Mouse (Mus musculus) MEL (cell line): ENCODE measurements at regions not wholly inside any gene's neighbourhood (a gene's known extent, or its start where the extent isn't known, plus 50 kb on each side); places are given as distances from the start of the nearest gene placed in this dataset.

Source experiments
- DNase-seq: peaks from one replicate; pipeline ENCODE4 v3.0.0; 2011; ENCODE audit warnings: low read depth, low spot score
- H3K27ac ChIP-seq: 2 replicates; pipeline ENCODE4 v1.5.1; 2012; ENCODE audit warnings: low read depth, mild to moderate bottlenecking, control low read depth, low read length, moderate library complexity; ENCODE audit not compliant: control insufficient read depth
- H3K27me3 ChIP-seq, 2 experiments: fragments of 150-350 bp in 1 of 2; sonication (generic) in 1 of 2; 2 replicates each; pipeline ENCODE4 v1.6.1; 2012; ENCODE audit warnings: low read length in 2 of 2, mild to moderate bottlenecking in 2 of 2, improper control_type of control experiment in 1 of 2, moderate library complexity in 1 of 2; ENCODE audit not compliant: insufficient read depth in 2 of 2, control insufficient read depth in 1 of 2
- H3K36me3 ChIP-seq, 2 experiments: 2 replicates each; pipeline ENCODE4 v1.6.1; 2012 to 2014; ENCODE audit warnings: low read length in 2 of 2, improper control_type of control experiment in 1 of 2, inconsistent platforms in 1 of 2, mild to moderate bottlenecking in 1 of 2; ENCODE audit not compliant: insufficient read depth in 2 of 2, control insufficient read depth in 1 of 2
- H3K4me1 ChIP-seq, 2 experiments: fragments of 150-350 bp in 1 of 2; sonication (generic) in 1 of 2; 2 replicates each; pipeline ENCODE4 v1.6.1; 2012; ENCODE audit warnings: low read length in 2 of 2, improper control_type of control experiment in 1 of 2, mild to moderate bottlenecking in 1 of 2; ENCODE audit not compliant: insufficient read depth in 2 of 2, control insufficient read depth in 1 of 2
- H3K4me3 ChIP-seq, 2 experiments: fragments of 150-350 bp in 1 of 2; sonication (generic) in 1 of 2; 2 replicates each; pipeline ENCODE4 v1.5.1; 2012; ENCODE audit warnings: low read depth in 2 of 2, low read length in 2 of 2, mild to moderate bottlenecking in 2 of 2, moderate library complexity in 2 of 2, control low read depth in 1 of 2, improper control_type of control experiment in 1 of 2; ENCODE audit not compliant: control insufficient read depth in 1 of 2, insufficient read depth in 1 of 2
- H3K79me2 ChIP-seq: 2 replicates; pipeline ENCODE4 v1.6.1; 2012; ENCODE audit warnings: mild to moderate bottlenecking, low read length, moderate library complexity; ENCODE audit not compliant: control insufficient read depth, poor library complexity, insufficient read depth
- H3K9ac ChIP-seq: 2 replicates; pipeline ENCODE4 v1.6.1; 2012; ENCODE audit warnings: low read depth, mild to moderate bottlenecking, control low read depth, low read length, moderate library complexity; ENCODE audit not compliant: control insufficient read depth, poor library complexity, severe bottlenecking
- H3K9me3 ChIP-seq: fragments of 150-350 bp; sonication (generic); replicated peaks from 2 replicates; pipeline ENCODE4 v1.6.1; 2012; ENCODE audit warnings: mild to moderate bottlenecking, low read length, improper control_type of control experiment, moderate library complexity; ENCODE audit not compliant: insufficient read depth
- CHD1 ChIP-seq: IDR thresholded peaks from 2 replicates; pipeline ENCODE4 v1.6.1; 2012; ENCODE audit warnings: low read depth, mild to moderate bottlenecking, inconsistent platforms, low read length, improper control_type of control experiment
- CTCF ChIP-seq, 3 experiments: IDR thresholded peaks in 2 of 3; conservative IDR thresholded peaks in 1 of 3; 2 replicates each; pipeline ENCODE4 v1.5.1; 2011 to 2012; ENCODE audit warnings: low read length in 3 of 3, low read depth in 2 of 3, mild to moderate bottlenecking in 2 of 3, improper control_type of control experiment in 1 of 3, inconsistent platforms in 1 of 3, mixed read lengths in 1 of 3, moderate library complexity in 1 of 3; ENCODE audit not compliant: control insufficient read depth in 1 of 3, insufficient read depth in 1 of 3, poor library complexity in 1 of 3, severe bottlenecking in 1 of 3
- E2F4 ChIP-seq: IDR thresholded peaks from 2 replicates; pipeline ENCODE4 v1.6.1; 2011; ENCODE audit warnings: low read depth, low read length, improper control_type of control experiment, borderline replicate concordance
- ELF1 ChIP-seq: IDR thresholded peaks from 2 replicates; pipeline ENCODE4 v1.6.1; 2014; ENCODE audit warnings: low read depth, mild to moderate bottlenecking, inconsistent platforms, low read length, improper control_type of control experiment, moderate library complexity
- EP300 ChIP-seq, 2 experiments: IDR thresholded peaks; 2 replicates each; pipeline ENCODE4 v1.6.1; 2011; ENCODE audit warnings: improper control_type of control experiment in 2 of 2, low read length in 2 of 2, low read depth in 1 of 2, mild to moderate bottlenecking in 1 of 2
- GABPA ChIP-seq: IDR thresholded peaks from 2 replicates; pipeline ENCODE4 v1.6.1; 2012; ENCODE audit warnings: low read depth, mild to moderate bottlenecking, inconsistent platforms, low read length, improper control_type of control experiment, moderate library complexity
- HCFC1 ChIP-seq: IDR thresholded peaks from 2 replicates; pipeline ENCODE4 v1.6.1; 2012; ENCODE audit warnings: low read depth, mild to moderate bottlenecking, inconsistent platforms, low read length, improper control_type of control experiment, moderate library complexity
- JUND ChIP-seq: IDR thresholded peaks from 2 replicates; pipeline ENCODE4 v1.6.1; 2011; ENCODE audit warnings: low read depth, mild to moderate bottlenecking, improper control_type of control experiment, low read length
- MAX ChIP-seq: IDR thresholded peaks from 2 replicates; pipeline ENCODE4 v1.6.1; 2011; ENCODE audit warnings: low read length, improper control_type of control experiment
- MEF2A ChIP-seq: IDR thresholded peaks from 2 replicates; pipeline ENCODE4 v1.6.1; 2014; ENCODE audit warnings: low read depth, mild to moderate bottlenecking, inconsistent platforms, low read length, improper control_type of control experiment; ENCODE audit not compliant: poor library complexity, insufficient replicate concordance, severe bottlenecking; ENCODE audit errors: extremely low read depth
- MXI1 ChIP-seq: IDR thresholded peaks from 2 replicates; pipeline ENCODE4 v1.6.1; 2011; ENCODE audit warnings: mild to moderate bottlenecking, low read depth, low read length, improper control_type of control experiment
- MYC ChIP-seq: IDR thresholded peaks from 2 replicates; pipeline ENCODE4 v1.6.1; 2011; ENCODE audit warnings: low read depth, mild to moderate bottlenecking, low read length, improper control_type of control experiment, moderate library complexity
- NELFE ChIP-seq: IDR thresholded peaks from 2 replicates; pipeline ENCODE4 v1.6.1; 2011; ENCODE audit warnings: low read depth, low read length, improper control_type of control experiment
- NRF1 ChIP-seq: IDR thresholded peaks from 2 replicates; pipeline ENCODE4 v1.6.1; 2014; ENCODE audit warnings: low read depth, mild to moderate bottlenecking, inconsistent platforms, low read length, improper control_type of control experiment, moderate library complexity; ENCODE audit not compliant: poor library complexity, insufficient read depth, severe bottlenecking
- POLR2A ChIP-seq, 2 experiments: IDR thresholded peaks; 2 replicates each; pipeline ENCODE4 v1.6.1; 2011 to 2012; ENCODE audit warnings: low read length in 2 of 2, mild to moderate bottlenecking in 2 of 2, control low read depth in 1 of 2, improper control_type of control experiment in 1 of 2, low read depth in 1 of 2, moderate library complexity in 1 of 2; ENCODE audit not compliant: control insufficient read depth in 1 of 2, insufficient read depth in 1 of 2, poor library complexity in 1 of 2
- POLR2AphosphoS2 ChIP-seq: IDR thresholded peaks from 2 replicates; pipeline ENCODE4 v1.6.1; 2011; ENCODE audit warnings: low read length, improper control_type of control experiment
- POLR2AphosphoS5 ChIP-seq: IDR thresholded peaks from 2 replicates; pipeline ENCODE4 v1.6.1; 2012; ENCODE audit warnings: low read depth, borderline replicate concordance, mild to moderate bottlenecking, inconsistent platforms, low read length, moderate library complexity, mixed read lengths
- RAD21 ChIP-seq: IDR thresholded peaks from 2 replicates; pipeline ENCODE4 v1.6.1; 2011; ENCODE audit warnings: mild to moderate bottlenecking, low read depth, low read length, improper control_type of control experiment
- SIN3A ChIP-seq: IDR thresholded peaks from 2 replicates; pipeline ENCODE4 v1.6.1; 2012; ENCODE audit warnings: low read length, improper control_type of control experiment, inconsistent platforms
- TAL1 ChIP-seq: IDR thresholded peaks from 2 replicates; pipeline ENCODE4 v1.6.1; 2012; ENCODE audit warnings: mild to moderate bottlenecking, inconsistent platforms, low read length, moderate library complexity, mixed read lengths
- TBP ChIP-seq: IDR thresholded peaks from 2 replicates; pipeline ENCODE4 v1.8.0; 2011; ENCODE audit warnings: low read depth, low read length, improper control_type of control experiment
- TCF12 ChIP-seq: IDR thresholded peaks from 2 replicates; pipeline ENCODE4 v1.6.1; 2014; ENCODE audit warnings: low read depth, mild to moderate bottlenecking, inconsistent platforms, low read length, improper control_type of control experiment, moderate library complexity
- UBTF ChIP-seq: IDR thresholded peaks from 2 replicates; pipeline ENCODE4 v1.6.1; 2012; ENCODE audit warnings: low read depth, mild to moderate bottlenecking, inconsistent platforms, low read length, improper control_type of control experiment, moderate library complexity, borderline replicate concordance; ENCODE audit not compliant: insufficient read depth
- ZC3H11A ChIP-seq: IDR thresholded peaks from 2 replicates; pipeline ENCODE4 v1.6.1; 2012; ENCODE audit warnings: low read depth, mild to moderate bottlenecking, inconsistent platforms, low read length, improper control_type of control experiment
- ZKSCAN1 ChIP-seq: IDR thresholded peaks from 2 replicates; pipeline ENCODE4 v1.6.1; 2012; ENCODE audit warnings: low read depth, mild to moderate bottlenecking, inconsistent platforms, low read length, improper control_type of control experiment, moderate library complexity
- ZMIZ1 ChIP-seq: IDR thresholded peaks from 2 replicates; pipeline ENCODE4 v1.6.1; 2012; ENCODE audit warnings: low read depth, mild to moderate bottlenecking, inconsistent platforms, low read length, improper control_type of control experiment, moderate library complexity

DNA sequence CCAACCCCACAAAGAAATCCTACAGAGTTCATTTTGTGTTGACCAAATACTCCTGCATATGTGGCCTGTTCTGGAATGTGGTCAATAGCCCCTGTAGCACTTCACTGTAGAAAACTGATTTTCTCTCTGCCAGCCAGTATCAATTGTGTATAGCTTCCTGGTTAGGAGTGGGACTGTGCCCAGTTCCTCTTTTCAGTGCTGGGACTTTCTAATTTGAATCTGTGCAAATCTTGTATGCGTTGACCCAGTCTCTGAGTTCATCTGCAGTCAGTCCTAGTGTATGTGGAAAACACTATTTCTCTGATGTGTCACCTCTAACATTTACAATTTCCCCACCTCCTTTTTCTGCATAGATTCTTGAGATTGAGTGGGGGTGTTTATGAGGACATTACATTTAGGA is 421.3 kb downstream of the Plod2 start:
- TF ChIP-seq CTCF (IDR thresholded peaks at IDR 0.05 in 2 of 3, conservative IDR thresholded peaks at IDR 0.05 in 1 of 3; ENCODE audit: control insufficient read depth in 1 of 3, insufficient read depth in 1 of 3, low read depth in 2 of 3, low read length in 3 of 3, poor library complexity in 1 of 3, severe bottlenecking in 1 of 3) (no peak), MXI1 (no peak), TAL1 (no peak), ZKSCAN1 (no peak), EP300 (IDR thresholded peaks at IDR 0.05; ENCODE audit: low read depth in 1 of 2, low read length in 2 of 2) (no peak), MYC (no peak), E2F4 (no peak), GABPA (no peak), ZC3H11A (no peak), POLR2AphosphoS5 (no peak), POLR2AphosphoS2 (no peak), CHD1 (no peak), SIN3A (no peak), NRF1 (no peak), ELF1 (no peak)
- TF ChIP-seq, all 39 proteins: peak for 0
- H3K4me3 ChIP-seq: no peak overlapping the region
- H3K27ac ChIP-seq: no peak overlapping the region
- no peak for DNase-seq
- no peaks in the 10 kb centered on the region for H3K79me2 ChIP-seq
- no peaks in the 10 kb centered on the region for H3K27me3 ChIP-seq
- H3K9me3 ChIP-seq: no peaks in the 10 kb centered on the region
- H3K36me3 ChIP-seq: no peaks in the 10 kb centered on the region
- no peak overlapping the region for H3K9ac ChIP-seq
- no peaks in the 10 kb centered on the region for H3K4me1 ChIP-seq

GRCm38 (mm10) chr9:92991759-92992158 is 449.7 kb downstream of the Plod2 start:
- H3K27ac ChIP-seq: no peak overlapping the region
- H3K9ac ChIP-seq: no peak overlapping the region
- DNase-seq: no peak
- no peaks in the 10 kb centered on the region for H3K9me3 ChIP-seq
- no peaks in the 10 kb centered on the region for H3K4me1 ChIP-seq
- TF ChIP-seq CTCF (IDR thresholded peaks at IDR 0.05 in 2 of 3, conservative IDR thresholded peaks at IDR 0.05 in 1 of 3; ENCODE audit: control insufficient read depth in 1 of 3, insufficient read depth in 1 of 3, low read depth in 2 of 3, low read length in 3 of 3, poor library complexity in 1 of 3, severe bottlenecking in 1 of 3): no peak
- no peak for TF ChIP-seq E2F4
- no peak for TF ChIP-seq MXI1
- TF ChIP-seq TAL1: no peak
- TF ChIP-seq NELFE: no peak
- no peak for TF ChIP-seq RAD21
- no peak for TF ChIP-seq HCFC1
- no peak for TF ChIP-seq MEF2A
- TF ChIP-seq MAX: no peak
- TF ChIP-seq ZMIZ1: no peak
- TF ChIP-seq POLR2AphosphoS5: no peak
- TF ChIP-seq POLR2A (IDR thresholded peaks at IDR 0.05; ENCODE audit: control insufficient read depth in 1 of 2, insufficient read depth in 1 of 2, low read depth in 1 of 2, low read length in 2 of 2, poor library complexity in 1 of 2): no peak
- TF ChIP-seq JUND: no peak
- no peak for TF ChIP-seq SIN3A
- no peak for TF ChIP-seq TCF12
- TF ChIP-seq TBP: no peak
- TF ChIP-seq UBTF: no peak
- TF ChIP-seq ELF1: no peak
- no peaks in the 10 kb centered on the region for H3K36me3 ChIP-seq
- no peaks in the 10 kb centered on the region for H3K79me2 ChIP-seq
- no peaks in the 10 kb centered on the region for H3K27me3 ChIP-seq
- H3K4me3 ChIP-seq: no peak overlapping the region
